Mouse (Mus musculus) forebrain, embryonic 14.5 days (tissue): Measurements from ENCODE around the gene Apobec2. TPM values are rescaled to one million over a fixed set of nuclear protein-coding genes. Genes with fewer than 3 reads are reported as not detected.

Source experiments
- ATAC-seq: fragments of 200-750 bp; cut with Nextera tagmentation; 2 replicates; pipeline ENCODE4 v1.8.0; 2017; ENCODE audit warnings: mild to moderate bottlenecking, moderate library complexity
- DNase-seq: peaks from one replicate; pipeline ENCODE4 v3.0.0-alpha.2; 2015; ENCODE audit warnings: low spot score
- H3K27ac ChIP-seq: fragments of 300-500 bp; sonication (generic); 2 replicates; pipeline ENCODE4 v1.5.1; 2014; ENCODE audit warnings: low read depth, mild to moderate bottlenecking, control low read depth, low read length, moderate library complexity
- H3K27me3 ChIP-seq: fragments of 300-500 bp; sonication (generic); replicated peaks from 2 replicates; pipeline ENCODE4 v1.6.1; 2014; ENCODE audit warnings: low read length, control low read depth, mixed read lengths; ENCODE audit not compliant: control insufficient read depth, insufficient read depth
- H3K36me3 ChIP-seq: fragments of 300-500 bp; sonication (generic); 2 replicates; pipeline ENCODE4 v1.6.1; 2014; ENCODE audit warnings: low read length, control low read depth; ENCODE audit not compliant: control insufficient read depth, insufficient read depth
- H3K4me1 ChIP-seq: fragments of 300-500 bp; sonication (generic); 2 replicates; pipeline ENCODE4 v1.6.1; 2014; ENCODE audit warnings: antibody characterized with exemption, low read length, control low read depth; ENCODE audit not compliant: control insufficient read depth, insufficient read depth
- H3K4me2 ChIP-seq: fragments of 300-500 bp; sonication (generic); 2 replicates; pipeline ENCODE4 v1.6.1; 2014; ENCODE audit warnings: mild to moderate bottlenecking, control low read depth, low read length
- H3K4me3 ChIP-seq: fragments of 300-500 bp; sonication (generic); 2 replicates; pipeline ENCODE4 v1.5.1; 2014; ENCODE audit warnings: low read depth, low read length, control low read depth
- H3K9ac ChIP-seq: fragments of 300-500 bp; sonication (generic); 2 replicates; pipeline ENCODE4 v1.6.1; 2014; ENCODE audit warnings: mild to moderate bottlenecking, low read length, control low read depth, moderate library complexity
- H3K9me3 ChIP-seq: fragments of 300-500 bp; sonication (generic); replicated peaks from 2 replicates; pipeline ENCODE4 v1.6.1; 2016; ENCODE audit warnings: low read length, control low read depth, mixed read lengths; ENCODE audit not compliant: control insufficient read depth
- WGBS: fragments of 180-500 bp; shearing (Covaris S2); extraction: QIAGEN DNeasy Blood & Tissue Kit; methylation state at CpG from one replicate; pipeline ENCODE4 v1.1.7; 2014; 5-methylcytosine and 5-hydroxymethylcytosine counted together
- polyA plus RNA-seq: library from polyadenylated mRNA; unstranded; fragments of >200 nt; fragmentation: Nextera tagmentation; extraction: Ambion mirVana; gene quantifications from 2 replicates; pipeline ENCODE4 v1.2.1, GENCODE M21; 2014

The Apobec2 gene
- polyA plus RNA-seq, 1 experiment from 2014 or later: 0.24 TPM

- Histone ChIP-seq H3K36me3 (peaks cover 81% of the 10 kb centered on the region), H3K9ac (no peak overlapping the region), H3K27ac (no peak overlapping the region), H3K4me1 (no peaks in the 10 kb centered on the region), H3K4me3 (no peak overlapping the region), H3K27me3 (no peaks in the 10 kb centered on the region), H3K9me3 (no peaks in the 10 kb centered on the region), H3K4me2 (no peak overlapping the region)
- DNase-seq (no peak), ATAC-seq (no peak)
- WGBS: 83% methylated on average over 2 of the region's 2 CpGs
Measured at GRCm38 (mm10) chr17:48388666-48389065, 44.1 kb downstream of the Apobec2 start.

GRCm38 (mm10) chr17:48385786-48386461, 46.8 kb downstream of the Apobec2 start:
- Histone ChIP-seq H3K4me2 (no peak overlapping the region), H3K4me1 (no peaks in the 10 kb centered on the region), H3K9ac (no peak overlapping the region), H3K27me3 (no peaks in the 10 kb centered on the region), H3K4me3 (no peak overlapping the region), H3K9me3 (no peaks in the 10 kb centered on the region), H3K27ac (no peak overlapping the region), H3K36me3 (peaks cover 54% of the 10 kb centered on the region)
- 73% methylated on average over 2 of the region's 2 CpGs for WGBS
- DNase-seq: no peak
- no peak for ATAC-seq

- Histone ChIP-seq H3K4me2 (no peak overlapping the region), H3K9ac (no peak overlapping the region), H3K36me3 (no peaks in the 10 kb centered on the region), H3K27ac (no peak overlapping the region), H3K9me3 (no peaks in the 10 kb centered on the region), H3K4me3 (no peak overlapping the region), H3K27me3 (no peaks in the 10 kb centered on the region), H3K4me1 (no peaks in the 10 kb centered on the region)
- DNase-seq (no peak), ATAC-seq (no peak)
Measured at GRCm38 (mm10) chr17:48379050-48379449, 53.7 kb downstream of the Apobec2 start.

GRCm38 (mm10) chr17:48376102-48376501, 56.6 kb downstream of the Apobec2 start:
- Histone ChIP-seq H3K4me1 (no peaks in the 10 kb centered on the region), H3K36me3 (no peaks in the 10 kb centered on the region), H3K27me3 (no peaks in the 10 kb centered on the region), H3K4me3 (no peak overlapping the region), H3K9ac (no peak overlapping the region), H3K4me2 (no peak overlapping the region), H3K9me3 (no peaks in the 10 kb centered on the region), H3K27ac (no peak overlapping the region)
- DNase-seq: no peak
- no peak for ATAC-seq
- WGBS: 95% methylated on average over 1 of the region's 1 CpGs

- ATAC-seq: no peak
- Histone ChIP-seq H3K36me3 (no peaks in the 10 kb centered on the region), H3K4me3 (no peak overlapping the region), H3K9me3 (no peaks in the 10 kb centered on the region), H3K9ac (no peak overlapping the region), H3K4me2 (no peak overlapping the region), H3K27ac (no peak overlapping the region), H3K27me3 (no peaks in the 10 kb centered on the region), H3K4me1 (no peaks in the 10 kb centered on the region)
- 86% methylated on average over 8 of the region's 8 CpGs for WGBS
- DNase-seq: no peak
Measured at GRCm38 (mm10) chr17:48372987-48373386, 59.7 kb downstream of the Apobec2 start.

- no peak overlapping the region for H3K9ac ChIP-seq
- no peak overlapping the region for H3K27ac ChIP-seq
- ATAC-seq (no peak), DNase-seq (no peak)
- H3K36me3 ChIP-seq: no peaks in the 10 kb centered on the region
- H3K9me3 ChIP-seq: no peaks in the 10 kb centered on the region
- H3K4me3 ChIP-seq: no peak overlapping the region
- no peaks in the 10 kb centered on the region for H3K27me3 ChIP-seq
- no peak overlapping the region for H3K4me2 ChIP-seq
- H3K4me1 ChIP-seq: no peaks in the 10 kb centered on the region
Measured at GRCm38 (mm10) chr17:48371621-48372020, 61.1 kb downstream of the Apobec2 start.

Other genes with a start within 250 kb of the Apobec2 start
- not detected in 2 replicates for gene Trem1, start 200.2 kb downstream of the Apobec2 start, polyA plus RNA-seq
- not detected in 2 replicates for gene Trem3, start 185.2 kb downstream of the Apobec2 start, polyA plus RNA-seq
- gene Treml4, start 168.6 kb downstream of the Apobec2 start, polyA plus RNA-seq: 0.10 TPM in 1 of 2 replicates, not detected in the other
- not detected in 2 replicates for gene Treml2, start 133.4 kb downstream of the Apobec2 start, polyA plus RNA-seq
- gene B430306N03Rik, start 116.8 kb downstream of the Apobec2 start, polyA plus RNA-seq: 0.14 TPM in 1 of 2 replicates, not detected in the other
- 3.9 and 4.6 TPM in 2 replicates for gene Trem2, start 86.5 kb downstream of the Apobec2 start, polyA plus RNA-seq
- 0.22 and 0.42 TPM in 2 replicates for gene Treml1, start 73.0 kb downstream of the Apobec2 start, polyA plus RNA-seq
- 20.7 and 23.2 TPM in 2 replicates for gene Nfya, start 23.0 kb downstream of the Apobec2 start, polyA plus RNA-seq
- gene Oard1, start 22.9 kb downstream of the Apobec2 start, polyA plus RNA-seq: 59.2 and 73.6 TPM in 2 replicates
- gene Tspo2, start 18.6 kb upstream of the Apobec2 start, polyA plus RNA-seq: 1.6 and 2.6 TPM in 2 replicates
- gene Unc5cl, start 22.0 kb upstream of the Apobec2 start, polyA plus RNA-seq: 0.17 and 0.50 TPM in 2 replicates